Mouse (Mus musculus) adrenal gland, adult 10 weeks (tissue): Measurements from ENCODE around the gene Gm867. TPM values are rescaled to one million over a fixed set of nuclear protein-coding genes. Genes with fewer than 3 reads are reported as not detected.

Experiments
- polyA plus RNA-seq: library from polyadenylated mRNA; stranded (reverse); fragments of 350-450 nt; fragmentation: Illumina TruSeq; extraction: RNeasy Lipid Tissue Mini Kit (QIAGEN cat#74804); gene quantifications from one replicate; pipeline ENCODE4 v1.2.3, GENCODE M21; 2014; ENCODE audit warnings: low read depth, low replicate concordance

Gm867 gene
- polyA plus RNA-seq: not detected

GRCm38 (mm10) chr10:75940520-75940919 lies at the start of gene Gm867:
Gene Gm867, minus strand, starts transcription at chr10:75940672.

GRCm38 (mm10) chr10:75954381-75954811 lies 13.9 kb upstream of the Gm867 start, which contains the start of gene Gm5134:
Gene Gm5134, plus strand, starts transcription at chr10:75954514.

GRCm38 (mm10) chr10:75942736-75943477 lies 2.4 kb upstream of the Gm867 start, which contains the start of gene Vpreb3:
Gene Vpreb3, plus strand, starts transcription at chr10:75943057.

GRCm38 (mm10) chr10:75935680-75936541 lies 4.6 kb downstream of the Gm867 start, which contains the start of gene Mmp11:
Gene Mmp11, minus strand, starts transcription at chr10:75936496.

GRCm38 (mm10) chr10:75932891-75933290 lies 7.6 kb downstream of the Gm867 start, which contains the start of gene Chchd10:
Gene Chchd10, plus strand, starts transcription at chr10:75933130.

GRCm38 (mm10) chr10:75921026-75921725 lies 19.3 kb downstream of the Gm867 start, which contains the start of gene Smarcb1:
Gene Smarcb1, minus strand, starts transcription at chr10:75921617.

GRCm38 (mm10) chr10:75893089-75893750 lies 47.3 kb downstream of the Gm867 start, which contains the start of gene Derl3:
Gene Derl3, plus strand, starts transcription at chr10:75893413.

Other genes with a start within 250 kb of the Gm867 start
- gene Cabin1, start 176.3 kb downstream of the Gm867 start, polyA plus RNA-seq: 5.5 TPM
- gene Ddt, start 167.3 kb downstream of the Gm867 start, polyA plus RNA-seq: 4.5 TPM
- gene Gm20441, start 159.7 kb downstream of the Gm867 start, polyA plus RNA-seq: not detected
- 6.8 TPM for gene Gstt3, start 159.3 kb downstream of the Gm867 start, polyA plus RNA-seq
- gene Gstt1, start 142.1 kb downstream of the Gm867 start, polyA plus RNA-seq: 1.6 TPM
- gene Gstt4, start 118.1 kb downstream of the Gm867 start, polyA plus RNA-seq: not detected
- 2.4 TPM for gene Gstt2, start 103.2 kb downstream of the Gm867 start, polyA plus RNA-seq
- gene Mif, start 80.4 kb downstream of the Gm867 start, polyA plus RNA-seq: not detected
- not detected for gene Derl3, start 47.3 kb downstream of the Gm867 start, polyA plus RNA-seq
- gene Smarcb1, start 19.1 kb downstream of the Gm867 start, polyA plus RNA-seq: 17.3 TPM
- 44.3 TPM for gene Chchd10, start 7.5 kb downstream of the Gm867 start, polyA plus RNA-seq
- gene Mmp11, start 4.2 kb downstream of the Gm867 start, polyA plus RNA-seq: 2.8 TPM
- not detected for gene Vpreb3, start 2.4 kb upstream of the Gm867 start, polyA plus RNA-seq
- not detected for gene Gm5134, start 13.8 kb upstream of the Gm867 start, polyA plus RNA-seq
- gene Zfp280b, start 92.0 kb upstream of the Gm867 start, polyA plus RNA-seq: 7.5 TPM
- gene Slc5a4b, start 170.3 kb upstream of the Gm867 start, polyA plus RNA-seq: not detected
- not detected for gene Slc5a4a, start 206.8 kb upstream of the Gm867 start, polyA plus RNA-seq